Mouse (Mus musculus): ENCODE data around the gene Pitx1. TPM values are rescaled to one million over a fixed set of nuclear protein-coding genes. Genes with fewer than 3 reads are reported as not detected.

Pitx1 gene
- polyA plus RNA-seq, 1 experiment: not detected

DNA sequence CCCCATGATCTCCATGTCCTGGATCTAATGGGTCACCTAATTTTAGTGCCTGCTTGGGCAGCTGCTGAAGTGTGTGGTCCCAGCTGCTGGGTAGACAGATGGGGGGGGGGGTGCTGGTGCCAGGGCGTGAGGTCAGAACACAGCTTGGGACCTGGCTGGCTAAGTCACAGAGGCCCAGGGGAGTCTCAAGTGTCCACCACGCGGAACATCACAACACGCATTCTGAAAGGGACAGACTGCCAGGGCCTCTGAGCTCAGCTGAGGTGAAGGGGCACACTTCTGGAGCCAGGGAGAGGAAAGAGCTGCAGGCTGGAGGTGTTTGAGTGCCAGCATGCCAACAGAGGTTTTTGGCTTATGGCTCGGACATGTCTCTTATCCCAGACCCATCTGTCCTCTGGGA is 14.7 kb upstream of the Pitx1 start:
- Histone ChIP-seq H3K9me3 (no peaks in the 10 kb centered on the region), H3K4me1 (peaks cover 10% of the 10 kb centered on the region), H3K4me3 (replicated peaks) (no peak overlapping the region), H3K27me3 (replicated peaks) (peaks cover 63% of the 10 kb centered on the region), H3K36me3 (replicated peaks; ENCODE audit: low read length) (no peaks in the 10 kb centered on the region)
- TF ChIP-seq FLI1 (IDR thresholded peaks at IDR 0.05; ENCODE audit: low read length) (no peak), GATA1 (IDR thresholded peaks at IDR 0.05; ENCODE audit: borderline replicate concordance, low read length) (no peak)

DNA sequence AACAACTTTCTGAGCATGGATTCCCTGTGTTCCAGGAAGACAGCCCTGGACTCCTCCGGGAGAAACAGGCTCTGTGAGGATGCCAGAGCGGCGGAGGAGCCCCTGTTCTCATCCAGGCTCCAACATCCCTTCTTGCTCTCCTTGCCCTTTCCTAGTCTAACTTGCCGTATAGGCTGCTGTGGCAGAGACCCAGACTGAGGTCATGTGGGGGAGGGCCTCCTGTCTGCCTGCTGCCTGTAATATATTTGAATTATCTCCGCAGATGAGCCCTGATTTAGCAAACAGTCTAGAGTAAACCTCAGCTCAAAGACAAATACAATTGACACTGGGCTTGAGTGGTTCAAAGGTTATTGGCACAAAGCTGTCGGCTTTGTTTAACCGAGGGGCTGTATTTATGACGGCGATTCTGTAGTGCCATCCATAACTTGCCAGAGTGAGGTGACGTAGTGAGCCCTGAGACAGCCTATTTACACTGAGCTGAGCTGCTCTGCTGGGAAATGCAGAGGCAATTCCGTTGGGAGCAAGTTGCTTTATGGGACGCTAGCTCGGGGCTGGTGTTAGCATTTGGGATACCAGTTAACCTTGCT is 12.7 kb upstream of the Pitx1 start:
- TF ChIP-seq GATA1 (IDR thresholded peaks at IDR 0.05; ENCODE audit: borderline replicate concordance, low read length) (no peak), FLI1 (IDR thresholded peaks at IDR 0.05; ENCODE audit: low read length) (no peak)
- H3K4me1 ChIP-seq: peaks cover 10% of the 10 kb centered on the region
- no peaks in the 10 kb centered on the region for H3K36me3 ChIP-seq (replicated peaks; ENCODE audit: low read length)
- peaks cover 70% of the 10 kb centered on the region for H3K27me3 ChIP-seq (replicated peaks)
- H3K9me3 ChIP-seq: peaks cover 17% of the 10 kb centered on the region
- no peak overlapping the region for H3K4me3 ChIP-seq (replicated peaks)

DNA sequence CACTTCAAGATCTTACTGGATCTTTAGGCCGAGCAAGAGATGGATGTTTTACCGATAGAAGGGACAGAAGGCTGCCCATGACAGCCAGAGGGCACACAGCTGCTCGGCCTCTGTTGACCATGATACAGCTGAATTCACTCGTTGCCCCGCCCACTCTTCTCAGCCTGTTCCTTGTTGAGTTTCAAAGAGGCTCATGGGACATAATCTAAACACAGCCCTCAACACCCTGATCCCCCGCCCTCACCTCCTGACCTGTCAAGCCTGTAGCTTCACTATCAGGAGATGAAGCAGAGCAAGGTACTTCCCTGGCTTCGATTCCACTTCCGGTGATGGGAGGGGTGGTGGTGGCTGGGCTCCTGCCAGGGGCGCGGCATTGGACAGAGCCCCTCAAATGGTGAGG is 11.8 kb upstream of the Pitx1 start:
- Histone ChIP-seq H3K36me3 (replicated peaks; ENCODE audit: low read length) (no peaks in the 10 kb centered on the region), H3K4me1 (peaks cover 10% of the 10 kb centered on the region), H3K27me3 (replicated peaks) (peaks cover 70% of the 10 kb centered on the region), H3K9me3 (peaks cover 26% of the 10 kb centered on the region), H3K4me3 (replicated peaks) (peak overlapping the region; percentile 78)
- TF ChIP-seq GATA1 (IDR thresholded peaks at IDR 0.05; ENCODE audit: borderline replicate concordance, low read length) (no peak), FLI1 (IDR thresholded peaks at IDR 0.05; ENCODE audit: low read length) (no peak)

DNA sequence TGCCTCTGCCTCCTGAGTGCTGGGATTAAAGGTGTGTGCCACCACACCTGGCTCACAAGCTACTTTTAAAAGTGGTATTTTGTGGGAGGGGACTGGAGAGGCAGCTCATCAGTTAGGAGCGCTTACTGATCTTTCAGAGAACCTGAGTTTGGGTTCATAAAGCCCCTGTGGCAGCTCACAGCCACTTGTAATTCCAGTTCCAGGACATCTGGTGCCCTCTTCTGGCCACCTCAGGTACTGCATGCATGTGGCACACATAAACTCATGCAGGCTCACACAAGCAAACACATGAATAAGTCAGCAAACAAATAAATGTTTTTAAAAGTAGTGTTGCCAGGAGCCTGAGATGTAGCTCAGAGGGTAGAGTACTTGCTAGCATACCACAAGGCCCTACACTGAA is 7.7 kb upstream of the Pitx1 start:
- H3K4me1 ChIP-seq: peaks cover 10% of the 10 kb centered on the region
- no peak overlapping the region for H3K4me3 ChIP-seq (replicated peaks)
- peaks cover 34% of the 10 kb centered on the region for H3K9me3 ChIP-seq
- peaks cover 87% of the 10 kb centered on the region for H3K27me3 ChIP-seq (replicated peaks)
- no peaks in the 10 kb centered on the region for H3K36me3 ChIP-seq (replicated peaks; ENCODE audit: low read length)
- TF ChIP-seq GATA1 (IDR thresholded peaks at IDR 0.05; ENCODE audit: borderline replicate concordance, low read length) (no peak), FLI1 (IDR thresholded peaks at IDR 0.05; ENCODE audit: low read length) (no peak)

DNA sequence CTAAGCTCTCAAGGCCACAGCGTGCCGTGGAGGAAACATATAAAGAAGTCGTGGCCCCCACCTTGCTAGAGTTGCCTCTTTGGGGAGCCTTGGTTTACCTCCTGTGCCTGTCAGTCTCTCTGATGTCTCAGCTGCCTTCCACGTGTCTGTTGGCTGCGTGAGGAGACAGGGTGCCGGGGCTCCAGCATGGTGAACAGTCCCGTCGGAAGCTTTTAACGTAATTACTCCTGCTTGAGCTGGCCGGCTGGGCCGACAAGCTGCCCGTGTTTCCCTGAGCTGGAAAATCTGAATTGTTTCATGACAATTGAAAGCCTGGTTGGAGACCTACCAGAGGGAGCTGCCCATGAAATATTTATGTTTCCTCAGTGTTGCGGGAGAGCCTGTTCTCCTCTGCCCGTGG is 4.2 kb upstream of the Pitx1 start:
- no peak overlapping the region for H3K4me3 ChIP-seq (replicated peaks)
- TF ChIP-seq FLI1 (IDR thresholded peaks at IDR 0.05; ENCODE audit: low read length) (no peak), GATA1 (IDR thresholded peaks at IDR 0.05; ENCODE audit: borderline replicate concordance, low read length) (no peak)
- H3K36me3 ChIP-seq (replicated peaks; ENCODE audit: low read length): no peaks in the 10 kb centered on the region
- peaks cover 88% of the 10 kb centered on the region for H3K27me3 ChIP-seq (replicated peaks)
- H3K4me1 ChIP-seq: peaks cover 12% of the 10 kb centered on the region; the same call in 1 of the 2 replicates
- peaks cover 33% of the 10 kb centered on the region for H3K9me3 ChIP-seq

- TF ChIP-seq FLI1 (IDR thresholded peaks at IDR 0.05; ENCODE audit: low read length) (no peak), GATA1 (IDR thresholded peaks at IDR 0.05; ENCODE audit: borderline replicate concordance, low read length) (no peak)
- Histone ChIP-seq H3K27me3 (replicated peaks) (peaks cover 97% of the 10 kb centered on the region), H3K4me3 (replicated peaks) (no peak overlapping the region), H3K4me1 (peaks cover 12% of the 10 kb centered on the region; the same call in 1 of the 2 replicates), H3K36me3 (replicated peaks; ENCODE audit: low read length) (no peaks in the 10 kb centered on the region), H3K9me3 (peaks cover 3% of the 10 kb centered on the region; the same call in 1 of the 2 replicates)
Measured at GRCm38 (mm10) chr13:55836786-55837780, 1.1 kb upstream of the Pitx1 start.

DNA sequence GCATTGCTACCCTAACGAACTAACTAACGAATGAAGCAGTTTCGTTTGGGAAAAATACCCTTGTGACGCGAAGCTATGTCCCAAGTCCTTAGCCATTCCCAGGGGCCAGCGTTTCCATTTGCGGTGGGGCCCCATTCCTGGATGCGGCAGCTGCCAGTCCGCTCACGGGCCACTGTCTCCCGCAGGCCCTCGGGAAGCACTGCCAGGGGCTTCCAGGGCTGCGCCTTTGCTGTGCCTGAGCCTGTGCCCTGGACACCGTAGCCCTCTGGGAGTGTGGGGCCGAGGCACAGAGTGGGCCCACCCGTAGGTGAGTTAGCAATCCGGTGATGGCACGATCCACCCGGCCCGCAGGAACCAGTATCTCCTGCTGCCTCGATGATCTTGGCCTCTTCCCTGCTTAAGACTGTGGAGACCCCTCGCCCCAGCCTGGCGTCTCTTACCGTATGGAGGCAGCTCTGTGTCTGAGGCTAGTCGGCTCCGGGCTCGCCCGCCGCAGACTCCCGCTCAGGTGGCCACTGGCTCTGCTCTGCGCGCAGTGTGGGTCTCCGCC is 369 bp downstream of the Pitx1 start:
- Histone ChIP-seq H3K4me1 (peaks cover 12% of the 10 kb centered on the region), H3K27me3 (replicated peaks) (peaks cover 98% of the 10 kb centered on the region), H3K4me3 (replicated peaks) (no peak overlapping the region), H3K36me3 (replicated peaks; ENCODE audit: low read length) (no peaks in the 10 kb centered on the region), H3K9me3 (0 out of 2 replicates have a peak, but pooled peaks cover 2% of the 10 kb centered on the region)
- TF ChIP-seq FLI1 (IDR thresholded peaks at IDR 0.05; ENCODE audit: low read length) (no peak), GATA1 (IDR thresholded peaks at IDR 0.05; ENCODE audit: borderline replicate concordance, low read length) (no peak)

- no peak overlapping the region for H3K4me3 ChIP-seq (replicated peaks)
- no peaks in the 10 kb centered on the region for H3K36me3 ChIP-seq (replicated peaks; ENCODE audit: low read length)
- 0 out of 2 replicates have a peak, but pooled peaks cover 2% of the 10 kb centered on the region for H3K9me3 ChIP-seq
- H3K27me3 ChIP-seq (replicated peaks): peaks cover 98% of the 10 kb centered on the region
- peaks cover 19% of the 10 kb centered on the region for H3K4me1 ChIP-seq
- TF ChIP-seq GATA1 (IDR thresholded peaks at IDR 0.05; ENCODE audit: borderline replicate concordance, low read length): no peak
- no peak for TF ChIP-seq FLI1 (IDR thresholded peaks at IDR 0.05; ENCODE audit: low read length)
Measured at GRCm38 (mm10) chr13:55834667-55835066, 1.3 kb downstream of the Pitx1 start.

- peaks cover 96% of the 10 kb centered on the region for H3K27me3 ChIP-seq (replicated peaks)
- peaks cover 19% of the 10 kb centered on the region for H3K4me1 ChIP-seq
- 0 out of 2 replicates have a peak, but pooled peaks cover 2% of the 10 kb centered on the region for H3K9me3 ChIP-seq
- TF ChIP-seq GATA1 (IDR thresholded peaks at IDR 0.05; ENCODE audit: borderline replicate concordance, low read length): no peak
- no peak for TF ChIP-seq FLI1 (IDR thresholded peaks at IDR 0.05; ENCODE audit: low read length)
- H3K4me3 ChIP-seq (replicated peaks): no peak overlapping the region
- no peaks in the 10 kb centered on the region for H3K36me3 ChIP-seq (replicated peaks; ENCODE audit: low read length)
Measured at GRCm38 (mm10) chr13:55833921-55834320, 2.1 kb downstream of the Pitx1 start.

All from megakaryocyte, embryonic 14.5 days (primary cell).